Mouse (Mus musculus): ENCODE results near the gene Calm5.
A peak's percentile ranks its signal among the peaks of the same experiment; 100 is the strongest.
"Not testable (repeated sequence)": the region's sequence is repeated elsewhere in the genome, so short reads cannot be mapped to it uniquely, and the experiment has no call there.

Calm5 gene

GRCm38 (mm10) chr13:3825726-3826125 lies 28.2 kb upstream of the Calm5 start:
- H3K27me3 ChIP-seq (ENCODE audit: insufficient read depth, low read length) = no peaks in the 10 kb centered on the region
- 0 out of 2 replicates have a peak, but pooled peaks cover 3% of the 10 kb centered on the region for H3K4me1 ChIP-seq (replicated peaks; ENCODE audit: low read depth, low read length)
- TF ChIP-seq CTCF (conservative IDR thresholded peaks at IDR 0.05; ENCODE audit: low read length) (no peak), NANOG (IDR thresholded peaks at IDR 0.05; ENCODE audit: borderline replicate concordance, low read length) (no peak), POU5F1 (IDR thresholded peaks at IDR 0.05; ENCODE audit: borderline replicate concordance, low read length) (no peak)
- H3K9me3 ChIP-seq (ENCODE audit: low read length) = no peaks in the 10 kb centered on the region
- H3K4me3 ChIP-seq (replicated peaks; ENCODE audit: low read length) = no peak overlapping the region
- no peaks in the 10 kb centered on the region for H3K36me3 ChIP-seq (ENCODE audit: insufficient read depth, low read length)

GRCm38 (mm10) chr13:3831546-3831945 lies 22.4 kb upstream of the Calm5 start:
- Histone ChIP-seq H3K4me1 (replicated peaks; ENCODE audit: low read depth, low read length) (no peaks in the 10 kb centered on the region), H3K27me3 (ENCODE audit: insufficient read depth, low read length) (no peaks in the 10 kb centered on the region), H3K9me3 (ENCODE audit: low read length) (no peaks in the 10 kb centered on the region), H3K36me3 (ENCODE audit: insufficient read depth, low read length) (no peaks in the 10 kb centered on the region), H3K4me3 (replicated peaks; ENCODE audit: low read length) (no peak overlapping the region)
- TF ChIP-seq CTCF (conservative IDR thresholded peaks at IDR 0.05; ENCODE audit: low read length) (no peak), NANOG (IDR thresholded peaks at IDR 0.05; ENCODE audit: borderline replicate concordance, low read length) (no peak), POU5F1 (IDR thresholded peaks at IDR 0.05; ENCODE audit: borderline replicate concordance, low read length) (no peak)

- H3K4me1 ChIP-seq (replicated peaks; ENCODE audit: low read depth, low read length) = no peaks in the 10 kb centered on the region
- no peak for TF ChIP-seq POU5F1 (IDR thresholded peaks at IDR 0.05; ENCODE audit: borderline replicate concordance, low read length)
- TF ChIP-seq NANOG (IDR thresholded peaks at IDR 0.05; ENCODE audit: borderline replicate concordance, low read length) = no peak
- TF ChIP-seq CTCF (conservative IDR thresholded peaks at IDR 0.05; ENCODE audit: low read length) = no peak
- H3K4me3 ChIP-seq (replicated peaks; ENCODE audit: low read length) = no peak overlapping the region
- no peaks in the 10 kb centered on the region for H3K27me3 ChIP-seq (ENCODE audit: insufficient read depth, low read length)
- H3K36me3 ChIP-seq (ENCODE audit: insufficient read depth, low read length) = no peaks in the 10 kb centered on the region
- no peaks in the 10 kb centered on the region for H3K9me3 ChIP-seq (ENCODE audit: low read length)
Measured at GRCm38 (mm10) chr13:3831994-3832393, 22.0 kb upstream of the Calm5 start.

GRCm38 (mm10) chr13:3832450-3832849 lies 21.5 kb upstream of the Calm5 start:
- Histone ChIP-seq H3K27me3 (ENCODE audit: insufficient read depth, low read length) (no peaks in the 10 kb centered on the region), H3K36me3 (ENCODE audit: insufficient read depth, low read length) (no peaks in the 10 kb centered on the region), H3K4me1 (replicated peaks; ENCODE audit: low read depth, low read length) (no peaks in the 10 kb centered on the region), H3K4me3 (replicated peaks; ENCODE audit: low read length) (no peak overlapping the region), H3K9me3 (ENCODE audit: low read length) (no peaks in the 10 kb centered on the region)
- TF ChIP-seq POU5F1 (IDR thresholded peaks at IDR 0.05; ENCODE audit: borderline replicate concordance, low read length) (no peak), CTCF (conservative IDR thresholded peaks at IDR 0.05; ENCODE audit: low read length) (no peak)

- H3K27me3 ChIP-seq (ENCODE audit: insufficient read depth, low read length); H3K4me3 ChIP-seq (replicated peaks; ENCODE audit: low read length); H3K36me3 ChIP-seq (ENCODE audit: insufficient read depth, low read length); H3K9me3 ChIP-seq (ENCODE audit: low read length); H3K4me1 ChIP-seq (replicated peaks; ENCODE audit: low read depth, low read length): not testable (repeated sequence)
Measured at GRCm38 (mm10) chr13:3833644-3834043, 20.3 kb upstream of the Calm5 start.

- not testable (repeated sequence) for H3K9me3 ChIP-seq (ENCODE audit: low read length)
Measured at GRCm38 (mm10) chr13:3837312-3837807, 16.6 kb upstream of the Calm5 start, which contains the start of gene Calm4. Gene Calm4, plus strand, starts transcription at chr13:3837757.

GRCm38 (mm10) chr13:3840662-3841061 lies 13.3 kb upstream of the Calm5 start:
- H3K4me1 ChIP-seq (replicated peaks; ENCODE audit: low read depth, low read length); H3K4me3 ChIP-seq (replicated peaks; ENCODE audit: low read length); H3K27me3 ChIP-seq (ENCODE audit: insufficient read depth, low read length); H3K36me3 ChIP-seq (ENCODE audit: insufficient read depth, low read length): not testable (repeated sequence)
- H3K9me3 ChIP-seq (ENCODE audit: low read length) = peaks cover 19% of the 10 kb centered on the region

More at GRCm38 (mm10) chr13:3837312-3837807, 16.6 kb upstream of the Calm5 start, which contains the start of gene Calm4:
- H3K27me3 ChIP-seq (ENCODE audit: insufficient read depth, low read length); H3K36me3 ChIP-seq (ENCODE audit: insufficient read depth, low read length); H3K4me1 ChIP-seq (replicated peaks; ENCODE audit: low read depth, low read length); H3K4me3 ChIP-seq (replicated peaks; ENCODE audit: low read length): not testable (repeated sequence)

GRCm38 (mm10) chr13:3850330-3850729 lies 3.6 kb upstream of the Calm5 start:
- Histone ChIP-seq H3K36me3 (ENCODE audit: insufficient read depth, low read length) (no peaks in the 10 kb centered on the region), H3K9me3 (ENCODE audit: low read length) (no peaks in the 10 kb centered on the region), H3K27me3 (ENCODE audit: insufficient read depth, low read length) (no peaks in the 10 kb centered on the region), H3K4me3 (replicated peaks; ENCODE audit: low read length) (no peak overlapping the region), H3K4me1 (replicated peaks; ENCODE audit: low read depth, low read length) (peaks cover 23% of the 10 kb centered on the region)
- TF ChIP-seq POU5F1 (IDR thresholded peaks at IDR 0.05; ENCODE audit: borderline replicate concordance, low read length) = no peak
- TF ChIP-seq CTCF (conservative IDR thresholded peaks at IDR 0.05; ENCODE audit: low read length) = no peak
- no peak for TF ChIP-seq NANOG (IDR thresholded peaks at IDR 0.05; ENCODE audit: borderline replicate concordance, low read length)

GRCm38 (mm10) chr13:3854856-3855255 lies 883 bp downstream of the Calm5 start:
- Histone ChIP-seq H3K36me3 (ENCODE audit: insufficient read depth, low read length) (no peaks in the 10 kb centered on the region), H3K4me1 (replicated peaks; ENCODE audit: low read depth, low read length) (peaks cover 35% of the 10 kb centered on the region), H3K4me3 (replicated peaks; ENCODE audit: low read length) (no peak overlapping the region), H3K27me3 (ENCODE audit: insufficient read depth, low read length) (no peaks in the 10 kb centered on the region), H3K9me3 (ENCODE audit: low read length) (no peaks in the 10 kb centered on the region)
- TF ChIP-seq NANOG (IDR thresholded peaks at IDR 0.05; ENCODE audit: borderline replicate concordance, low read length) (peak; percentile 48; the same call in 1 of the 2 replicates), POU5F1 (IDR thresholded peaks at IDR 0.05; ENCODE audit: borderline replicate concordance, low read length) (no peak)

Data from E14TG2a.4 (cell line).